Mouse (Mus musculus): ENCODE measurements around the gene Serpina5.

The Serpina5 gene

GRCm38 (mm10) chr12:104125021-104125560 lies 24.2 kb downstream of the Serpina5 start:
- in situ Hi-C loops (cut with MboI, MseI), result no loop called here

GRCm38 (mm10) chr12:104127696-104128095 lies 26.8 kb downstream of the Serpina5 start, which contains the start of gene Serpina3b:
Serpina3b (plus strand) TSS chr12:104127996.
- in situ Hi-C loops (cut with MboI, MseI), result no loop called here

- in situ Hi-C loops (cut with MboI, MseI), result no loop called here
Observed at GRCm38 (mm10) chr12:104131041-104131440, 30.1 kb downstream of the Serpina5 start.

- in situ Hi-C loops (cut with MboI, MseI), result no loop called here
Observed at GRCm38 (mm10) chr12:104138216-104138615, 37.3 kb downstream of the Serpina5 start.

GRCm38 (mm10) chr12:104140543-104141103 lies 39.7 kb downstream of the Serpina5 start:
- in situ Hi-C loops (cut with MboI, MseI), result no loop called here

GRCm38 (mm10) chr12:104141506-104141905 lies 40.6 kb downstream of the Serpina5 start:
- in situ Hi-C loops (cut with MboI, MseI), result no loop called here

- in situ Hi-C loops (cut with MboI, MseI), result no loop called here
Observed at GRCm38 (mm10) chr12:104142427-104142826, 41.5 kb downstream of the Serpina5 start.

GRCm38 (mm10) chr12:104143286-104143685 lies 42.4 kb downstream of the Serpina5 start:
- in situ Hi-C loops (cut with MboI, MseI), result no loop called here

GRCm38 (mm10) chr12:104145571-104145970 lies 44.7 kb downstream of the Serpina5 start:
- in situ Hi-C loops (cut with MboI, MseI), result no loop called here

GRCm38 (mm10) chr12:104151989-104152388 lies 51.1 kb downstream of the Serpina5 start:
- in situ Hi-C loops (cut with MboI, MseI), result no loop called here

- in situ Hi-C loops (cut with MboI, MseI), result no loop called here
Observed at GRCm38 (mm10) chr12:104153041-104153645, 52.2 kb downstream of the Serpina5 start.

- in situ Hi-C loops (cut with MboI, MseI), result no loop called here
Observed at GRCm38 (mm10) chr12:104153656-104154055, 52.7 kb downstream of the Serpina5 start, which contains the start of gene Serpina3c. Serpina3c (minus strand) TSS chr12:104153870.

All from T-helper 1 cell (primary cell).